Mouse (Mus musculus): ENCODE results near the gene Bbs2.

- TF ChIP-seq CTCF (conservative IDR thresholded peaks at IDR 0.05; ENCODE audit: low read length) (no peak), NANOG (IDR thresholded peaks at IDR 0.05; ENCODE audit: borderline replicate concordance, low read length) (no peak)
These were observed 268 bp upstream of the Bbs2 start for GRCm38 (mm10) chr8:94098996-94099395.
